Mouse (Mus musculus) E14TG2a.4 (cell line): ENCODE results near the gene Cdh22.

Source experiments
- H3K27me3 ChIP-seq: 2 replicates; pipeline ENCODE4 v1.6.1; 2014; ENCODE audit warnings: low read length, control low read depth; ENCODE audit not compliant: insufficient read depth
- H3K36me3 ChIP-seq: 2 replicates; pipeline ENCODE4 v1.6.1; 2014; ENCODE audit warnings: low read length, control low read depth; ENCODE audit not compliant: insufficient read depth
- H3K4me1 ChIP-seq: replicated peaks from 2 replicates; pipeline ENCODE4 v1.6.1; 2014; ENCODE audit warnings: low read depth, low read length, control low read depth
- H3K4me3 ChIP-seq: replicated peaks from 2 replicates; pipeline ENCODE4 v1.5.1; 2014; ENCODE audit warnings: mild to moderate bottlenecking, low read length
- H3K9me3 ChIP-seq: 2 replicates; pipeline ENCODE4 v1.6.1; 2014; ENCODE audit warnings: low read length, control low read depth
- CTCF ChIP-seq: conservative IDR thresholded peaks from 2 replicates; pipeline ENCODE4 v1.5.1; 2014; ENCODE audit warnings: low read length
- NANOG ChIP-seq: IDR thresholded peaks from 2 replicates; pipeline ENCODE4 v1.6.1; 2014; ENCODE audit warnings: borderline replicate concordance, low read length, mixed read lengths
- POU5F1 ChIP-seq: IDR thresholded peaks from 2 replicates; pipeline ENCODE4 v1.6.1; 2014; ENCODE audit warnings: low read length, borderline replicate concordance

Gene Cdh22

GRCm38 (mm10) chr2:165074081-165074884 lies 160.4 kb downstream of the Cdh22 start:
- Histone ChIP-seq H3K27me3 (peaks cover 30% of the 10 kb centered on the region), H3K4me3 (no peak overlapping the region), H3K9me3 (no peaks in the 10 kb centered on the region), H3K36me3 (no peaks in the 10 kb centered on the region), H3K4me1 (peaks cover 60% of the 10 kb centered on the region)
- no peak for TF ChIP-seq NANOG
- no peak for TF ChIP-seq POU5F1

DNA sequence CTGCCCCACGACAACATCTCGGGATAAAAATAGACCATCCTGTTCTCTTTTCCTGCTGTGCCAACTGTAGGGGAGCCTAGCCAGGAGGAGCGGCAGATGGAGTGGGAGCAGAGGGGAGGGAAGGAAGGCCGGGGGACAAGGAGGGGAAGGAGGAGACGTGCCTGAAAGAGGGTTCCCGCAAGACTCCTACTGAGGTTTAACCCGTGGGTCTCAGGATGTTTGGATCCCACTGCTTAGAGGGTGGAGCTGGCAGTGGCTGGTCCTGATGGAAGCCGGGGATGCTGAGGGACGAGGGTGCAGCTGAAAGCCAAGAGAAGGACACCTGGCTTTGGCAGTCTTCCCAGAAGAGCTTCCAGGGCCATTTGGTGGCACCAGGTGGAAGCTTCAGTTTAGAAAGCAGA lies 161.3 kb downstream of the Cdh22 start:
- peaks cover 29% of the 10 kb centered on the region for H3K27me3 ChIP-seq
- peaks cover 62% of the 10 kb centered on the region for H3K4me1 ChIP-seq
- H3K36me3 ChIP-seq: no peaks in the 10 kb centered on the region
- no peak overlapping the region for H3K4me3 ChIP-seq
- H3K9me3 ChIP-seq: no peaks in the 10 kb centered on the region
- TF ChIP-seq NANOG: no peak
- TF ChIP-seq POU5F1: no peak
- TF ChIP-seq CTCF: no peak

DNA sequence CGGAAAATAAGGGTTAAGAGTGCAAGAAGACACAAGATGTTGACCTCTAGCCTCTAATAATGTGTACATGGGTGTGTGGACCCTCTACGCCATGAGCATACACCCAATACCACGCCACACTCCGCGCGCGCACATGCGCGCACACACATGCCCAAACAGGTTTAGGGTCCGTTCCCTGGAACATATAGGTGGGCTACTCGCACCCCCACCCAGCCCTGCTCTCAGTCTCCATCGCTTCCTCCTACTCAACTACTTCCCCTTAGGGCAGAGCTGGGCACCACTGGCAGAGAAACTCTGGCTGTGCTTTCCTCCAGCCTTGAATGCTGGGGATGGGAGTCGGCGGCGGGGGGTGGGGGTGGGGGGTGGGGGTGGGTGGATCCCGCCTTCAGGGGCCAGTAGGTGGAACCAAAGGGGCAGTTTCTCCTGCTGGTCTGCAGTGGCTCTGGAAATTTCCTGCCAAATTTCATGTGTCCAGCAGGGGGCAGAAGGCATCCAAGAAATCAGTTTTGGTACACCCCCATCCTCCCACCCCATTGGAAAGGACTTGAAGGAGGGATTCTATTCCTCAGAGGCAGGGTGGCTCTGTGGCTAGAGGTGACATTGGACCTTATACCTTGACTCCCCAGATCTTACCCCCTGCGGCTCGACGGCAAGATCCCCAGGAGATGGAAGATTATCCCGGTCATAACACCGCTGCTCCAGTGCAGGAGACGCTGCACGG lies 164.4 kb downstream of the Cdh22 start:
- no peaks in the 10 kb centered on the region for H3K36me3 ChIP-seq
- peak overlapping the region; percentile 57 for H3K4me3 ChIP-seq
- peaks cover 22% of the 10 kb centered on the region for H3K27me3 ChIP-seq
- TF ChIP-seq NANOG (no peak), CTCF (peak; percentile 61)
- peaks cover 54% of the 10 kb centered on the region for H3K4me1 ChIP-seq
- no peaks in the 10 kb centered on the region for H3K9me3 ChIP-seq

GRCm38 (mm10) chr2:165068806-165069205 lies 165.8 kb downstream of the Cdh22 start:
- Histone ChIP-seq H3K9me3 (no peaks in the 10 kb centered on the region), H3K4me3 (no peak overlapping the region), H3K36me3 (no peaks in the 10 kb centered on the region), H3K27me3 (peaks cover 23% of the 10 kb centered on the region), H3K4me1 (peaks cover 43% of the 10 kb centered on the region)
- TF ChIP-seq CTCF: no peak
- no peak for TF ChIP-seq POU5F1
- TF ChIP-seq NANOG: no peak

GRCm38 (mm10) chr2:165064489-165064888 lies 170.2 kb downstream of the Cdh22 start:
- peaks cover 40% of the 10 kb centered on the region for H3K4me1 ChIP-seq
- H3K4me3 ChIP-seq: no peak overlapping the region
- TF ChIP-seq POU5F1 (no peak), CTCF (no peak)
- H3K27me3 ChIP-seq: peaks cover 29% of the 10 kb centered on the region
- no peaks in the 10 kb centered on the region for H3K9me3 ChIP-seq
- no peaks in the 10 kb centered on the region for H3K36me3 ChIP-seq

DNA sequence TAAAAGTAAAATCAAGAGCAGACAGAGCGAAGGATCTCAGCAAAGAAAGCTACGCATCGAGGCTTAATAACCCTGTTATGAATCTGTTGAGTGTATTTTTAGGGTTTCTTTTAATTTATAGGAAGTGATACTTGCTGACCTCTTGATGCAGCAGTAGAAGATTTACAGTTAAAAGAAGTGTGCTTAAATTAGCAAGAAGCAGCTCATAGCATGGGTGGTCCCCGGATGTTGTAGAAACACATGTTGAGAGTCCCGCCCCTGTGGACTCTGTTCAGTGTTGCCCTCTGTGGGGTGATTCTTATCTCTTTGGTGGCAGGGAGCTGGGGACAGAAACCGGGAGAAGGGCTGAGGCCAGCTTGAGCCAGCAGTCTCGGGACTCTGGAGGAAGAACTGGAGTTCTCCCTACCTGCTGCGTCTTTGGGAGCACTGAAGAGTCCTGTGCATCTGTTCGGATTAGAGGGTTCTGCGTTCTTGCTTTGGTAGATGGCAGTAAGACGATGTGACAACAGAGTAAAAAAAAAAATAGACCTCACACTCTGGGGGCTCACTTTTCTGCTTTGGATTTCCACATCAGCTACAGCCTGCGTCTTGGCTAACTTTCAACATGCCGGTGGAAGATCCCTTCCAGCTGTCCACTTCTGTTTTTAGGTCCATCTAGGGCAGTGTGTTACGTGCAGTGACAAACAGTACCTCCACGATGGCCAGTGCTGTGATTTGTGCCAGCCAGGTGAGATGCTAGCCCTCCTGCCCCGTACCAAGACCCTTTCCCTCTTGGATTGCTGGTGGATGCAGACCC lies 172.8 kb downstream of the Cdh22 start:
- H3K4me3 ChIP-seq: no peak overlapping the region
- no peaks in the 10 kb centered on the region for H3K9me3 ChIP-seq
- H3K4me1 ChIP-seq: peaks cover 33% of the 10 kb centered on the region
- peaks cover 39% of the 10 kb centered on the region for H3K27me3 ChIP-seq
- no peaks in the 10 kb centered on the region for H3K36me3 ChIP-seq
- TF ChIP-seq POU5F1 (no peak), NANOG (no peak), CTCF (no peak)
